Mouse (Mus musculus): ENCODE results near the gene Aqp3.
"Not testable (repeated sequence)": the region's sequence is repeated elsewhere in the genome, so short reads cannot be mapped to it uniquely, and the experiment has no call there.

Gene Aqp3

GRCm38 (mm10) chr4:41107440-41107839, 9.5 kb upstream of the Aqp3 start:
- DNase-seq (ENCODE audit: low read depth, low spot score), result no peak

GRCm38 (mm10) chr4:41102901-41103300, 4.9 kb upstream of the Aqp3 start:
- no peak for DNase-seq (ENCODE audit: low read depth, low spot score)

GRCm38 (mm10) chr4:41100986-41101385, 3.0 kb upstream of the Aqp3 start:
- DNase-seq (ENCODE audit: low read depth, low spot score), result no peak

GRCm38 (mm10) chr4:41098577-41098951, 581 bp upstream of the Aqp3 start:
- DNase-seq (ENCODE audit: low read depth, low spot score), result no peak

GRCm38 (mm10) chr4:41097381-41097780, 602 bp downstream of the Aqp3 start:
- DNase-seq (ENCODE audit: low read depth, low spot score), result no peak

- no peak for DNase-seq (ENCODE audit: low read depth, low spot score)
Measured at GRCm38 (mm10) chr4:41096794-41097193, 1.2 kb downstream of the Aqp3 start.

- no peak for DNase-seq (ENCODE audit: low read depth, low spot score)
Measured at GRCm38 (mm10) chr4:41096169-41096568, 1.8 kb downstream of the Aqp3 start.

- no peak for DNase-seq (ENCODE audit: low read depth, low spot score)
Measured at GRCm38 (mm10) chr4:41094361-41094760, 3.6 kb downstream of the Aqp3 start.

- no peak for DNase-seq (ENCODE audit: low read depth, low spot score)
Measured at GRCm38 (mm10) chr4:41092958-41093357, 5.0 kb downstream of the Aqp3 start.

- DNase-seq (ENCODE audit: low read depth, low spot score), result no peak
Measured at GRCm38 (mm10) chr4:41091391-41091790, 6.6 kb downstream of the Aqp3 start.

- no peak for DNase-seq (ENCODE audit: low read depth, low spot score)
Measured at GRCm38 (mm10) chr4:41089705-41090104, 8.3 kb downstream of the Aqp3 start.

- no peak for DNase-seq (ENCODE audit: low read depth, low spot score)
Measured at GRCm38 (mm10) chr4:41089189-41089588, 8.8 kb downstream of the Aqp3 start.

GRCm38 (mm10) chr4:41087459-41088298, 10.3 kb downstream of the Aqp3 start:
- DNase-seq (ENCODE audit: low read depth, low spot score), result no peak

GRCm38 (mm10) chr4:41086947-41087346, 11.0 kb downstream of the Aqp3 start:
- no peak for DNase-seq (ENCODE audit: low read depth, low spot score)

- DNase-seq (ENCODE audit: low read depth, low spot score), result no peak
Measured at GRCm38 (mm10) chr4:41084819-41085218, 13.2 kb downstream of the Aqp3 start.

- not testable (repeated sequence) for DNase-seq (ENCODE audit: low read depth, low spot score)
Measured at GRCm38 (mm10) chr4:41082803-41083202, 15.2 kb downstream of the Aqp3 start.

- DNase-seq (ENCODE audit: low read depth, low spot score), result no peak
Measured at GRCm38 (mm10) chr4:41081733-41082132, 16.2 kb downstream of the Aqp3 start.

GRCm38 (mm10) chr4:41078726-41079125, 19.3 kb downstream of the Aqp3 start:
- DNase-seq (ENCODE audit: low read depth, low spot score), result no peak

- DNase-seq (ENCODE audit: low read depth, low spot score), result no peak
Measured at GRCm38 (mm10) chr4:41074461-41074860, 23.5 kb downstream of the Aqp3 start.

- DNase-seq (ENCODE audit: low read depth, low spot score), result no peak
Measured at GRCm38 (mm10) chr4:41073008-41073817, 24.8 kb downstream of the Aqp3 start.

- DNase-seq (ENCODE audit: low read depth, low spot score), result no peak
Measured at GRCm38 (mm10) chr4:41071500-41072429, 26.2 kb downstream of the Aqp3 start.

GRCm38 (mm10) chr4:41065196-41065595, 32.8 kb downstream of the Aqp3 start:
- DNase-seq (ENCODE audit: low read depth, low spot score), result no peak
